Comparison of ENCODE assay signal across 12 mouse cellular contexts in genomic region chr1:191992040-191992780, GRCm38 (mm10). TPM values are rescaled to one million over a fixed set of nuclear protein-coding genes. Genes with fewer than 3 reads are reported as not detected.
A peak's percentile ranks its signal among the peaks of the same experiment; 100 is the strongest.
DNase-seq lines count a peak whose midpoint lies in the region; ATAC-seq and TF ChIP-seq lines count a peak whose summit lies in the region.
"Had no signal": no experiment of that assay in that cellular context is flagged by ENCODE, and none has a peak within 500 bp of the region (broad histone marks: within the 10 kb centered on the region; RNA-seq: fewer than 3 reads in every experiment).

No protein-coding gene starts in this region.

- WGBS in kidney, embryonic 15.5 days, result 51% methylated on average over 7 of the region's 7 CpGs
- 57% methylated on average over 7 of the region's 7 CpGs for WGBS in stomach, embryonic 14.5 days
- 62% methylated on average over 7 of the region's 7 CpGs for WGBS in stomach, postnatal 0 days
- 59% methylated on average over 7 of the region's 7 CpGs for WGBS in stomach, embryonic 16.5 days

- no peak overlapping the region for H3K4me3 ChIP-seq in kidney, embryonic 15.5 days (replicated peaks)
- H3K4me3 ChIP-seq in stomach, embryonic 14.5 days (ENCODE audit: low read depth, low read length), result no peak overlapping the region
- H3K4me3 ChIP-seq in stomach, postnatal 0 days (ENCODE audit: low read depth, low read length), result no peak overlapping the region
- H3K4me3 ChIP-seq in stomach, embryonic 16.5 days (replicated peaks; ENCODE audit: low read length), result no peak overlapping the region

- H3K4me1 ChIP-seq in kidney, embryonic 15.5 days, result peaks cover 9% of the 10 kb centered on the region
- no peaks in the 10 kb centered on the region for H3K4me1 ChIP-seq in stomach, embryonic 14.5 days (ENCODE audit: control insufficient read depth, insufficient read depth, low read length)
- H3K4me1 ChIP-seq in stomach, postnatal 0 days (replicated peaks; ENCODE audit: control insufficient read depth, insufficient read depth), result 0 out of 2 replicates have a peak, but pooled peaks cover 2% of the 10 kb centered on the region
- H3K4me1 ChIP-seq in stomach, embryonic 16.5 days (ENCODE audit: control insufficient read depth, insufficient read depth, low read length), result no peaks in the 10 kb centered on the region

- H3K9me3 ChIP-seq in kidney, embryonic 15.5 days (replicated peaks), result 0 out of 2 replicates have a peak, but pooled peaks cover 3% of the 10 kb centered on the region
- H3K9me3 ChIP-seq in stomach, embryonic 14.5 days (ENCODE audit: control insufficient read depth, low read depth, low read length), result no peaks in the 10 kb centered on the region
- H3K9me3 ChIP-seq in stomach, postnatal 0 days (ENCODE audit: control insufficient read depth, low read length), result no peaks in the 10 kb centered on the region
- no peaks in the 10 kb centered on the region for H3K9me3 ChIP-seq in stomach, embryonic 16.5 days (replicated peaks; ENCODE audit: control insufficient read depth, low read length)

- peak; percentile 91 for DNase-seq in heart, adult 11 months
- no peak for DNase-seq in heart, adult 18-20 months
- no peak for DNase-seq in kidney, adult 18-20 months
- DNase-seq in stomach, postnatal 0 days (ENCODE audit: low spot score), result no peak
- no peak for DNase-seq in gastrocnemius, adult 18-20 months (ENCODE audit: low spot score)
- DNase-seq: cerebellum, postnatal 25 days; right cerebral cortex, postnatal 25 days had no signal

- ATAC-seq in kidney, embryonic 15.5 days (replicated peaks; ENCODE audit: low FRiP score), result no peak; the same call in 1 of the 2 replicates
- no peak for ATAC-seq in stomach, embryonic 14.5 days (ENCODE audit: insufficient number of reproducible peaks, insufficient read depth, low FRiP score, low read depth)
- ATAC-seq in stomach, postnatal 0 days (ENCODE audit: low FRiP score, low TSS enrichment), result no peak
- ATAC-seq in stomach, embryonic 16.5 days (ENCODE audit: insufficient read depth, low FRiP score), result no peak
- ATAC-seq: CD4-positive, CD25-positive, alpha-beta regulatory T cell, adult 4 months had no signal

- no peaks in the 10 kb centered on the region for H3K27me3 ChIP-seq in kidney, embryonic 15.5 days
- no peaks in the 10 kb centered on the region for H3K27me3 ChIP-seq in stomach, embryonic 14.5 days (ENCODE audit: control insufficient read depth, insufficient read depth, low read length)
- no peaks in the 10 kb centered on the region for H3K27me3 ChIP-seq in stomach, postnatal 0 days (ENCODE audit: control insufficient read depth, insufficient read depth, low read length)
- no peaks in the 10 kb centered on the region for H3K27me3 ChIP-seq in stomach, embryonic 16.5 days (ENCODE audit: control insufficient read depth, insufficient read depth, low read length)

- H3K9ac ChIP-seq in kidney, embryonic 15.5 days, result no peak overlapping the region
- H3K9ac ChIP-seq in stomach, embryonic 14.5 days (replicated peaks; ENCODE audit: low read depth, low read length), result no peak overlapping the region
- no peak overlapping the region for H3K9ac ChIP-seq in stomach, postnatal 0 days (ENCODE audit: low read length)
- H3K9ac ChIP-seq in stomach, embryonic 16.5 days (ENCODE audit: low read length), result no peak overlapping the region; the same call in 1 of the 2 replicates

- H3K4me2 ChIP-seq in kidney, embryonic 15.5 days, result no peak overlapping the region
- no peak overlapping the region for H3K4me2 ChIP-seq in stomach, embryonic 14.5 days (replicated peaks; ENCODE audit: low read depth, low read length)
- no peak overlapping the region for H3K4me2 ChIP-seq in stomach, postnatal 0 days (replicated peaks; ENCODE audit: low read depth)
- no peak overlapping the region for H3K4me2 ChIP-seq in stomach, embryonic 16.5 days (ENCODE audit: low read depth, low read length)

- no peak for TF ChIP-seq EP300 in stomach, postnatal 0 days (optimal IDR thresholded peaks at IDR 0.05)

- H3K36me3 ChIP-seq in kidney, embryonic 15.5 days, result peaks cover 19% of the 10 kb centered on the region
- peaks cover 1% of the 10 kb centered on the region; the same call in 1 of the 2 replicates for H3K36me3 ChIP-seq in stomach, embryonic 14.5 days (ENCODE audit: control insufficient read depth, insufficient read depth, low read length)
- no peaks in the 10 kb centered on the region for H3K36me3 ChIP-seq in stomach, postnatal 0 days (ENCODE audit: control insufficient read depth, insufficient read depth, low read length)
- H3K36me3 ChIP-seq in stomach, embryonic 16.5 days (ENCODE audit: control insufficient read depth, insufficient read depth, low read length), result peaks cover 8% of the 10 kb centered on the region; the same call in 1 of the 2 replicates

- H3K27ac ChIP-seq in kidney, embryonic 15.5 days, result peak overlapping the region; percentile 54
- peak overlapping the region; percentile 33; the same call in 1 of the 2 replicates for H3K27ac ChIP-seq in stomach, embryonic 14.5 days (ENCODE audit: low read length)
- H3K27ac ChIP-seq in stomach, postnatal 0 days (replicated peaks), result no peak overlapping the region; the same call in 1 of the 2 replicates
- H3K27ac ChIP-seq in stomach, embryonic 16.5 days (ENCODE audit: low read length), result 0 out of 2 replicates have a peak overlapping the region, but pooled peaks have one; percentile 14
- H3K27ac ChIP-seq: macrophage had no signal

- no peak for TF ChIP-seq CTCF in stomach, postnatal 0 days (IDR thresholded peaks at IDR 0.05; ENCODE audit: low read depth)

RNA-seq across cellular contexts. Expression of gene Rd3, which starts 15.0 kb away (rescaled TPM):
- under 1 TPM; 0.15 to 0.26 TPM for total RNA-seq in heart, adult 18-20 months (2021)
- polyA plus RNA-seq in kidney, embryonic 15.5 days (2015; fragmentation: Nextera tagmentation; extraction: Ambion mirVana), result 0.36 and 0.45 TPM in 2 replicates
- polyA plus RNA-seq in stomach, embryonic 14.5 days (2014; fragmentation: Nextera tagmentation; extraction: Ambion mirVana), result 0.28 and 0.41 TPM in 2 replicates
- 0.12 and 0.18 TPM in 2 replicates for polyA plus RNA-seq in stomach, postnatal 0 days (2015; fragmentation: Nextera tagmentation; extraction: Ambion mirVana)
- polyA plus RNA-seq in stomach, embryonic 16.5 days (2015; fragmentation: Nextera tagmentation; extraction: Ambion mirVana), result 0.19 and 0.25 TPM in 2 replicates
- not detected for total RNA-seq in gastrocnemius, adult 18-20 months (2021)
